In genomic region chr8:45266993-45267392, GRCm38 (mm10) we compare ENCODE assay signal across 21 mouse cellular contexts. TPM values are rescaled to one million over a fixed set of nuclear protein-coding genes. Genes with fewer than 3 reads are reported as not detected.
DNase-seq lines count a peak whose midpoint lies in the region; ATAC-seq and TF ChIP-seq lines count a peak whose summit lies in the region.
"Had no signal": no experiment of that assay in that cellular context is flagged by ENCODE, and none has a peak within 500 bp of the region (broad histone marks: within the 10 kb centered on the region; RNA-seq: fewer than 3 reads in every experiment).

No protein-coding gene starts in this region.

- no peaks in the 10 kb centered on the region for H3K36me3 ChIP-seq in limb, embryonic 14.5 days (ENCODE audit: control insufficient read depth, insufficient read depth, low read length)
- H3K36me3 ChIP-seq in limb, embryonic 10.5 days, result no peaks in the 10 kb centered on the region
- H3K36me3 ChIP-seq in kidney, embryonic 14.5 days (ENCODE audit: control insufficient read depth, insufficient read depth, low read length), result no peaks in the 10 kb centered on the region
- H3K36me3 ChIP-seq: embryonic facial prominence, embryonic 13.5 days; limb, embryonic 12.5 days had no signal

- TF ChIP-seq CTCF in lung, adult 2 months (IDR thresholded peaks at IDR 0.05; ENCODE audit: insufficient read depth, low read length), result no peak

- 52% methylated on average over 8 of the region's 8 CpGs for WGBS in limb, embryonic 14.5 days
- WGBS in limb, embryonic 10.5 days, result 81% methylated on average over 8 of the region's 8 CpGs
- WGBS in lung, adult 2 months, result 60% methylated on average over 8 of the region's 8 CpGs
- WGBS in kidney, embryonic 14.5 days, result 85% methylated on average over 8 of the region's 8 CpGs

- no peak for ATAC-seq in limb, embryonic 14.5 days (ENCODE audit: low FRiP score, low read depth)
- ATAC-seq in kidney, embryonic 14.5 days (ENCODE audit: low FRiP score, low TSS enrichment), result no peak
- ATAC-seq: hindbrain, postnatal 0 days had no signal

- no peak overlapping the region for H3K27ac ChIP-seq in limb, embryonic 14.5 days (replicated peaks; ENCODE audit: low read depth, low read length)
- H3K27ac ChIP-seq in limb, embryonic 10.5 days, result no peak overlapping the region
- no peak overlapping the region for H3K27ac ChIP-seq in kidney, embryonic 14.5 days (ENCODE audit: low read depth, low read length)
- H3K27ac ChIP-seq: embryonic facial prominence, embryonic 13.5 days; hindbrain, postnatal 0 days; limb, embryonic 12.5 days had no signal

- TF ChIP-seq POLR2A in limb, embryonic 14.5 days (IDR thresholded peaks at IDR 0.05; ENCODE audit: borderline replicate concordance, extremely low read depth, insufficient read depth, insufficient read length), result no peak
- TF ChIP-seq POLR2A in lung, adult 2 months (IDR thresholded peaks at IDR 0.05; ENCODE audit: borderline replicate concordance, extremely low read depth, low read depth, low read length), result no peak

- H3K4me2 ChIP-seq in limb, embryonic 14.5 days (replicated peaks; ENCODE audit: low read depth, low read length, severe bottlenecking), result no peak overlapping the region
- H3K4me2 ChIP-seq in kidney, embryonic 14.5 days (replicated peaks; ENCODE audit: low read depth, low read length), result no peak overlapping the region
- H3K4me2 ChIP-seq: embryonic facial prominence, embryonic 13.5 days; limb, embryonic 12.5 days had no signal

- H3K4me1 ChIP-seq in limb, embryonic 14.5 days (ENCODE audit: control insufficient read depth, insufficient read depth, low read length), result no peaks in the 10 kb centered on the region
- H3K4me1 ChIP-seq in limb, embryonic 10.5 days, result no peaks in the 10 kb centered on the region
- H3K4me1 ChIP-seq in lung, adult 2 months (ENCODE audit: control insufficient read depth, insufficient read depth, low read length), result no peaks in the 10 kb centered on the region
- no peaks in the 10 kb centered on the region for H3K4me1 ChIP-seq in kidney, embryonic 14.5 days (ENCODE audit: control insufficient read depth, insufficient read depth, low read length)
- H3K4me1 ChIP-seq: embryonic facial prominence, embryonic 13.5 days; limb, embryonic 12.5 days; megakaryocyte, embryonic 14.5 days had no signal

- peak; percentile 12 for DNase-seq in limb, embryonic 14.5 days (ENCODE audit: low spot score)
- DNase-seq in limb, embryonic 10.5 days (ENCODE audit: low spot score), result no peak
- peak; percentile 72 for DNase-seq in ZHBTc4 (ENCODE audit: low read depth, low spot score)
- peak; percentile 21 for DNase-seq in lung, adult 2 months
- peak; percentile 23 to 69 for DNase-seq in lung, postnatal 4 days
- DNase-seq in cerebellum, postnatal 25 days, result no peak
- DNase-seq: cerebellum, adult 18-20 months; gastrocnemius, postnatal 14 days; kidney, adult 2 months; layer of hippocampus, postnatal 36 days; right cerebral cortex, postnatal 14 days had no signal

- no peak overlapping the region for H3K9ac ChIP-seq in limb, embryonic 14.5 days (ENCODE audit: low read depth, low read length, severe bottlenecking)
- H3K9ac ChIP-seq in kidney, embryonic 14.5 days (ENCODE audit: low read depth, low read length), result no peak overlapping the region
- H3K9ac ChIP-seq: embryonic facial prominence, embryonic 13.5 days; limb, embryonic 12.5 days had no signal

- H3K4me3 ChIP-seq in limb, embryonic 14.5 days (replicated peaks; ENCODE audit: low read length), result no peak overlapping the region
- H3K4me3 ChIP-seq in limb, embryonic 10.5 days, result no peak overlapping the region
- H3K4me3 ChIP-seq in lung, adult 2 months (replicated peaks; ENCODE audit: extremely low read depth, low read depth, low read length), result no peak overlapping the region
- H3K4me3 ChIP-seq in kidney, embryonic 14.5 days (ENCODE audit: low read length), result no peak overlapping the region
- H3K4me3 ChIP-seq: embryonic facial prominence, embryonic 13.5 days; limb, embryonic 12.5 days; megakaryocyte, embryonic 14.5 days had no signal

- H3K27me3 ChIP-seq in limb, embryonic 14.5 days (ENCODE audit: control insufficient read depth, insufficient read depth, low read length), result no peaks in the 10 kb centered on the region
- H3K27me3 ChIP-seq in limb, embryonic 10.5 days (ENCODE audit: low read depth, poor library complexity, severe bottlenecking), result no peaks in the 10 kb centered on the region
- no peaks in the 10 kb centered on the region for H3K27me3 ChIP-seq in kidney, embryonic 14.5 days (ENCODE audit: control insufficient read depth, insufficient read depth, low read length)
- H3K27me3 ChIP-seq: embryonic facial prominence, embryonic 13.5 days; limb, embryonic 12.5 days; megakaryocyte, embryonic 14.5 days had no signal

- peaks cover 7% of the 10 kb centered on the region for H3K9me3 ChIP-seq in limb, embryonic 14.5 days (ENCODE audit: control insufficient read depth, low read length)
- H3K9me3 ChIP-seq in limb, embryonic 10.5 days (replicated peaks), result no peaks in the 10 kb centered on the region
- no peaks in the 10 kb centered on the region for H3K9me3 ChIP-seq in kidney, embryonic 14.5 days (ENCODE audit: control insufficient read depth, low read length)

RNA-seq across cellular contexts. Expression of gene F11, which starts 5.2 kb away (rescaled TPM):
- 0.04 TPM in 1 of 2 replicates, not detected in the other for polyA plus RNA-seq in limb, embryonic 14.5 days (2012; rRNA removed)
- polyA plus RNA-seq in limb, embryonic 14.5 days (2014; fragmentation: Nextera tagmentation; extraction: Ambion mirVana), result not detected in 2 replicates
- not detected in 2 replicates for polyA plus RNA-seq in limb, embryonic 10.5 days (2016; fragmentation: Nextera tagmentation; extraction: Ambion mirVana)
- 0.05 and 0.29 TPM in 2 replicates for polyA plus RNA-seq in lung, adult 2 months (2012; rRNA removed)
- not detected in 2 replicates for polyA plus RNA-seq in kidney, embryonic 14.5 days (2014; fragmentation: Nextera tagmentation; extraction: Ambion mirVana)
- polyA plus RNA-seq: brain, embryonic 14.5 days; cortical plate, adult 2 months; embryonic facial prominence, embryonic 13.5 days; heart, embryonic 16.5 days; hindbrain, postnatal 0 days; kidney, adult 2 months; limb, embryonic 12.5 days; midbrain, postnatal 0 days; neural tube, embryonic 11.5 days had no signal

RNA-seq across cellular contexts. Expression of gene Klkb1, which starts 27.7 kb away (rescaled TPM):
- polyA plus RNA-seq in limb, embryonic 14.5 days (2012; rRNA removed), result 0.01 TPM in 2 replicates
- polyA plus RNA-seq in limb, embryonic 14.5 days (2014; fragmentation: Nextera tagmentation; extraction: Ambion mirVana), result not detected in 2 replicates
- polyA plus RNA-seq in limb, embryonic 10.5 days (2016; fragmentation: Nextera tagmentation; extraction: Ambion mirVana), result 0.03 TPM in 1 of 2 replicates, not detected in the other
- polyA plus RNA-seq in lung, adult 2 months (2012; rRNA removed), result 0.16 and 0.19 TPM in 2 replicates
- 0.05 TPM in 1 of 2 replicates, not detected in the other for polyA plus RNA-seq in kidney, embryonic 14.5 days (2014; fragmentation: Nextera tagmentation; extraction: Ambion mirVana)
- polyA plus RNA-seq: heart, embryonic 16.5 days; limb, embryonic 12.5 days; neural tube, embryonic 11.5 days had no signal

RNA-seq across cellular contexts. Expression of gene Gm45753, which starts 41.3 kb away (rescaled TPM):
- not detected in 2 replicates for polyA plus RNA-seq in limb, embryonic 14.5 days (2012; rRNA removed)
- not detected in 2 replicates for polyA plus RNA-seq in limb, embryonic 14.5 days (2014; fragmentation: Nextera tagmentation; extraction: Ambion mirVana)
- not detected in 2 replicates for polyA plus RNA-seq in limb, embryonic 10.5 days (2016; fragmentation: Nextera tagmentation; extraction: Ambion mirVana)
- polyA plus RNA-seq in lung, adult 2 months (2012; rRNA removed), result 0.11 TPM in 1 of 2 replicates, not detected in the other
- polyA plus RNA-seq in kidney, embryonic 14.5 days (2014; fragmentation: Nextera tagmentation; extraction: Ambion mirVana), result 0.10 TPM in 1 of 2 replicates, not detected in the other
- polyA plus RNA-seq: brain, embryonic 14.5 days; cortical plate, adult 2 months; embryonic facial prominence, embryonic 13.5 days; hindbrain, postnatal 0 days; limb, embryonic 12.5 days; midbrain, postnatal 0 days; neural tube, embryonic 11.5 days had no signal

Comparison
In these comparisons a context has a peak if more than half of its experiments do, and no peak if none do; other contexts are left out.
1. DNase-seq: peak in limb, embryonic 14.5 days (single experiment), ZHBTc4 (single experiment), lung, adult 2 months (single experiment) and lung, postnatal 4 days (2 of 2); none in limb, embryonic 10.5 days (single experiment) and cerebellum, postnatal 25 days (0 of 2).